Mouse (Mus musculus) lung, postnatal 25 days (tissue): ENCODE results near the gene Anxa8.

Source experiments
- DNase-seq: peaks from one replicate; pipeline ENCODE4 v3.0.0; 2022; ENCODE audit warnings: low spot score

The Anxa8 gene

GRCm38 (mm10) chr14:34119046-34119723 lies 33.4 kb downstream of the Anxa8 start:
- DNase-seq: no peak

- no peak for DNase-seq
Measured at GRCm38 (mm10) chr14:34120016-34120910, 34.5 kb downstream of the Anxa8 start.

- DNase-seq: no peak
Measured at GRCm38 (mm10) chr14:34120923-34121351, 35.2 kb downstream of the Anxa8 start.

GRCm38 (mm10) chr14:34121691-34122090 lies 35.9 kb downstream of the Anxa8 start:
- DNase-seq: no peak

GRCm38 (mm10) chr14:34131216-34131615 lies 45.4 kb downstream of the Anxa8 start:
- DNase-seq: no peak

- DNase-seq: no peak
Measured at GRCm38 (mm10) chr14:34135391-34135790, 49.6 kb downstream of the Anxa8 start.

GRCm38 (mm10) chr14:34139671-34140664 lies 54.2 kb downstream of the Anxa8 start:
- DNase-seq: no peak

- no peak for DNase-seq
Measured at GRCm38 (mm10) chr14:34142316-34142715, 56.5 kb downstream of the Anxa8 start.

- DNase-seq: no peak
Measured at GRCm38 (mm10) chr14:34142915-34143314, 57.1 kb downstream of the Anxa8 start.
